Mouse (Mus musculus) left cerebral cortex, postnatal 36 days (tissue): ENCODE results near the gene Zfp119b. TPM values are rescaled to one million over a fixed set of nuclear protein-coding genes. Genes with fewer than 3 reads are reported as not detected.

Source experiments
- DNase-seq, 2 experiments: peaks; one replicate each; pipeline ENCODE4 v3.0.0; 2021 to 2022; ENCODE audit warnings: low spot score in 2 of 2, mixed read lengths in 1 of 2
- intact Hi-C: fragments of 180-260 bp; cut with DNase I; formaldehyde crosslinking; loops from one replicate; pipeline ENCODE4 v1.15.1; 2025
- total RNA-seq, 2 experiments: library from RNA; stranded (reverse); gene quantifications; 2 replicates each; pipeline ENCODE4 v1.2.3; 2021

Zfp119b gene
- total RNA-seq, 2 experiments from 2014 or later: 3.5 to 3.8 TPM

DNA sequence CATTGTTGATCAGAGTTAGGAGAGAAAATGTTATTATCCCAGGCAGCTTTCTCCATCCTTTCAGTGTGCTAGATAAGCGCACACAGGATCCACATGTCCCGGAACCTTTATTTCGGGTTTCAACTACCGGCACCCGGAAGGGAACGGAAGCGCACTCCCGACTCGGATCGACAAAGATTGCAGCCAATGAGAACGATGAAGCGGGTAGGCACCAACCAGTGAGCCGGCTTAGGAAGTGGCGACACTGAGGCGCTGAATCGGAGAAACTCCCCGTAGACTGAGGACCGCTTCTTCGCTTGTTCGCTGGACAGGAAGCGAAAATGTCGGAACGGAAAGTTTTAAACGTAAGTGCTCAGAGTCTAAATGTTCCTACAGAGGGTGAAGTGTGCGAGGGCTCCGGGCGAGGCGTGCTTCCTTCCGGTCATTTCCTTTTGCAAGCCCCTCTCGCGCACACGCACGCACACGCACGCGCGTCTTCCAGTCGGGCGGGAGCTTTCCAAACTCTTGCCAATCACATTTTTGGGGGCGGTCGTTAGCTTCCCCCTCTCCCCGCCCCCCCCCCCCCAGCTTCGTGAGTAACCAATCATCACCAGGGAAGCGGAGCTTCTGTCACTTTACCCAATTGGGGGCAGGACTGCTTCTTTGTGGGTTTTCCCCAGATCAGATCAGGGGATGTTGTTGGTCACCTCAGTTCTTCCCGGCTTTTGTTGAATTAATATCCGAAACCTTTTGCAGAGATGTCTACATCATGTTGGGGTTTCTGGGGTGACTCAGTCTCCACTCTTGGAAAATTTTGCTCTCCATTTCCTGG is 9.8 kb upstream of the Zfp119b start, which contains the start of gene Yju2:
Yju2 (plus strand) TSS at position 182 of the 811 bp plus-strand sequence.
- DNase-seq: peak; percentile 95 to 97
- intact Hi-C loops: loop anchor here (2.0 kb wide), 2 partner anchors 50 to 66 kb away; partner anchors contain the start of gene Zfp959

DNA sequence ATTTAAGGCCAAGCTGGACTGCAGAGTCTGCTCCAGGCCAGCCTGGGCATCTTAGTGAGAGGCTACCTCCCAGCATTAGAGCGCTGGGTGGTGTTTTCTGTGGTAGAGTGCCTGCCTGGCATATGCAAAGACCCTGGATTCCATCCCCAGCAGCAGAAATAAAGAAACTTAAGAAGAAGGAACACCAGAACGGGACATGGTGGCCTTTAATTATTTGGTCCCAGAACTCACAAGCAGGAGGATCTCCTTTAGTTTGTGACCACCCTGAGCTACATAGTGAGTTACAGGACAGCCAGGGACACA is 9.2 kb upstream of the Zfp119b start:
- intact Hi-C loops: loop anchor here (2.0 kb wide), 2 partner anchors 50 to 66 kb away; partner anchors contain the start of gene Zfp959
- no peak for DNase-seq

DNA sequence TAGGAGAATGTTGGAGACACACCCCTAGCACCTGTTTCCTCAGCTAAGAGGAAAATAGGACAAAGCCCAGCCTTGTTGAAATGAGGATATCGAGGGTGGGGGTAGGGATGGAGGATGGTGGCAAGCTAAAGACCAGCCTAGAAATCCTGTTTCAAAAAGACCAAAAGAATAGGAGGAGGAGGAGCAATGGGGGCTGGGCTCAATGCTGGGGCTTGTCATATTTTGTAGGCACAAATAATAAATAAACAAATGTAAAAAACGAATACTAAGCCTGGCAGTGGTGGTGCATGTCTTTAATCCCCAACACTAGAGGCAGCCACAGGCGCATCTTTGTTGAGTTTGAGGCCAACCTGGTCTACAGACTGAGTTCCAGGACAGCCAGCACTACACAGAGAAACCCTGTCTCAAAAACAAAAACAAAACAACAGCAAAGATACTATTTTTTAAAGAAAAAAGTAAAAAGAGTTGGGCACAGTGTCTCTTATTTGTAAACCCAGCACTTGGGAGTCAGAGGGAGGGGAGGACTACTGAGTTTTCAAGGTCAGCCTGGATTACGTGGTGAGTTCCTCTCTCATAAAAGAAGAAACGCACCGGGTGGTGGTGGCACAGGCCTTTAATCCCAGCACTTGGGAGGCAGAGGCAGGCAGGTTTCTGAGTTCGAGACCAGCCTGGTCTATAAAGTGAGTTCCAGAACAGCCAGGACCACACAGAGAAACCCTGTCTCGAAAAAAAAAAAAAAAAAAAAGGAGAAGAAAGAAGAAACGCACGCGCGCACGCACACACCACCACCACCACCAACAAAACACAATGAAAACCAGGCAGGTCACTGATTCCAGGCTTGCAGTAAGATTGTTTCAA is 8.7 kb upstream of the Zfp119b start:
- no peak for DNase-seq
- intact Hi-C loops: loop anchor here (2.0 kb wide), 2 partner anchors 51 to 65 kb away; partner anchors contain the start of gene Zfp959

DNA sequence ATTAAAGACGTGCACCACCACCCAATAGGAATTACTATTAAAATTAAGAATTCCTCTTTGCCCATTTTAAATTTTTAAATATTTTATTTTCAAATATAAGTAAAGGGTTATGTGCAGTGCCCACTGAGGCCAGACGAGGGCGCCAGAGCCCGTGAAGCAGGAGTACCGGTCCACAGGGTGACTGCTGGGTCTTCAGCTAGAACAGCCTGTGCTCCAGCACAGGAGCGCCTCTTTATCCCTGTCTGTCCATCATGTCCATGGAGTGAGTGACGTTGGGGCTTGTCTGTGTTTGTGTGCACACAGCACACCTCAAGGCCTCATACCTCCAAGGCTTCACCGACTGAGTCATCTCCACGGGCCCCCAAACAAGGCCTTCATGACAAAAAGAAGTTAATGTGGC is 7.9 kb upstream of the Zfp119b start:
- peak in 1 of 2 experiments; percentile 56 for DNase-seq
- intact Hi-C loops: no loop called here

DNA sequence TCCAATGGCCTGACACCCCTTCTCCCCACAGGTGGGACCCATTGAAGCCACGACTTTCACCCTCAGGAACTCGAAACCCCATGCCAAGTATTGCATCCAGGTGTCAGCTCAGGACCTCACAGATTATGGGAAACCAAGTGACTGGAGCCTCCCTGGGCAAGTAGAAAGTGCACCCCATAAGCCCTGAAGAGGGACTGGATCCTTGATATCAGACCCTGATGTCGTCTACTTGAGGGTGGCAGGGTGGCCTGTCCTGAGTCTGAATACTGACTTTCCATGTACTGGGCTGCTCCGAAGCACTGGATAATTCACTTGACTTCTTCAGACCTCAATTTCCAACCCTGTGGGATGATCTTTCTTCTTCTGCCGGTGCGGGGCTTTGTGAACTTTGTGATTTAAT is 7.3 kb upstream of the Zfp119b start:
- intact Hi-C loops: no loop called here

DNA sequence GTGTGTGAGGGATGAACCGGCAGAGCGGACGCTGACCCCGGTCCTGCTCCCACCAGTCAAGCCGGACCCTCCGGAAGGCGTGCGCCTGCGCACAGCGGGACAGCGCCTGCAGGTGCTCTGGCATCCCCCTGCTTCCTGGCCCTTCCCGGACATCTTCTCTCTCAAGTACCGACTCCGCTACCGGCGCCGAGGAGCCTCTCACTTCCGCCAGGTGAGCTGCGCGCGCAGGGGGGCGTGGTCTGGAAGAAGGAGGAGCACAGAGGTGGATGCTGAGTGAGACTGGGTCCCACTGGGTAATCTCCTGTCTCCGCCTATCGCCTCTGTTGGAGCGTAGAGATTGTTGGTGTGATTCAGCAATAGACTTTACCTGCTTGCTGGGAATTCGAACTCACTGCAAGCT is 6.8 kb upstream of the Zfp119b start:
- intact Hi-C loops: no loop called here
- DNase-seq: peak; percentile 79 to 87

More for the DNA sequence above, 7.3 kb upstream of the Zfp119b start:
- DNase-seq: no peak

DNA sequence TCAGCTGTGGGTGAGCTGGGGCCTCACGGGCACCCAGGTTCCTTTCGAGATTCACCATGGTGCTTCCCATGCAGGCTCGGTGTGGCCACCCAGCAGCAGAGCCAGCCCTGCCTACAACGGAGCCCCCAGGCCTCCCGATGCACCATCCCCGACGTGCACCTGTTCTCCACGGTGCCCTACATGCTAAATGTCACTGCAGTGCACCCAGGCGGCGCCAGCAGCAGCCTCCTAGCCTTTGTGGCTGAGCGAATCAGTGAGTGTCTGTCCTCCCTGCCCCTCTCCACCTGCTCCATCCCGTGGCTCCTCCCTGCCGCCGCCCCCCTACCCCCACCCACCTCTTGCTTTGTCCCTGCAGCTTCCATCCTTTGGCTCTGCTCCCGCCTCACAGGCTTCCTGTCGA is 4.9 kb upstream of the Zfp119b start:
- no peak for DNase-seq
- intact Hi-C loops: no loop called here

DNA sequence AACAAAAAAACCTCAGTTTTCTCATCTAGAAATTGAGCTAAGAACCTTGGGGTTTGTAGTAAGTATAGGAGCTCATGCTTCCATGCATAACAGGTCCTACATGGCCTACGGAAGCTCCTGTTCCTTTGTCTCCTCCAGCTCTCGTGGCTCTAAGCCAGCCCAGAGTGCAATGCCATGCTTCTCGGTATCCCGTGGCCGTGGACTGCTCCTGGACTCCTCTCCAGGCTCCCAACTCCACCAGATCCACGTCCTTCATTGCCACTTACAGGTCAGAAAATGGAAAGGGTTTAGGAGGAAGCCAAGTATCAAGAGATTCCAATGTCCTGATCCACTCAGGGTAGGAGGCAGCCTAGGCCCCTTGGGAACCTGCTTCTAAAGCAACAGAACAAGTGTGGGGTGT is 4.5 kb upstream of the Zfp119b start:
- intact Hi-C loops: no loop called here
- no peak for DNase-seq

DNA sequence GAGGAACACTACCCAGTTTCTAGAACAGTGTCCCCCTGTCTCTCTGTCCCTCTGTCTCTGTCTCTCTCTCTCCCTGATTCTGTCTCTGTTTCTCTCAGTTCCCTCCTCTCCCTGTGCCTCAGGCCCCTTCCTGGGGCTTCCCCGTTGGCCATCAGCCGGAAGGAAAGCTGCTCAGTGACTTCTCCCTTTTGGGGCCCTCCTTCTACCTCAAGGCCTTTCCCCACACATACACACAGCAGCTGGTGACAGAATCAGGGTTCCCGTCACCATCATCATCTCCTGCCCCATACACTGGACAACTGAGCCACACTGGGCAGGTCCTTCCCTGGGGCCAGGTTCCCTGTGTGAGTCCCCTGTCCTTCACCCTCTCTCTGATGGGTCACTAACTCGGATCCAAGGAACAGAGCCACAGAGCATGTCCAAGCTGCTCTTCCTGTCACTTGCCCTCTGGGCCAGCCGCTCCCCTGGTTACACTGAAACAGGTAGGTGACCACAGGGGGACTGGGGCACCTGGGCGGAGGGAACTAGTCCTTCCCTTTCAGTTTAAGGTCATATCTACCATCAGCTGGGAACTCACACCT is 3.2 kb upstream of the Zfp119b start, which contains the start of gene Ebi3:
Ebi3 (plus strand) TSS at position 194 of the 581 bp plus-strand sequence.
- intact Hi-C loops: no loop called here
- peak in 1 of 2 experiments; percentile 2 for DNase-seq

DNA sequence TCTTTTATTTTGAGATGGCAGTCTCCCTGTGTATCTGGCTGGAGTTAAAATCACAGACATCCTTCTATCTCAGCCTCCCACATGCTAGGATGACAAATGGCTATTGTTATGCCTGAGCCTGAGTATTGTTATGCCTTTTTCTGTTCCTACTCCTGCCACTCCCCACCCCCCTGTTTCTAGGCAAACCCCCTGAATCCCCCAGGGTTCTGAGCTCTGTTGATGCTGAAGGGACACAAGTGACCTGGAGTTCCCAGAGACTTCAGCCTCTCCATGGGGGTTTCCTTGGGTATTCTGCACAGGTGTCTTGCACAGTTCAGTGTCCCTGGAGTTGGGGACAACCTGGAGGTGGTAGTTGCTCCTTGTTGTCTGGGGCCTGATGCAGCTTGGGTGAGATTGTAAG is 2.7 kb upstream of the Zfp119b start:
- DNase-seq: no peak
- intact Hi-C loops: no loop called here

DNA sequence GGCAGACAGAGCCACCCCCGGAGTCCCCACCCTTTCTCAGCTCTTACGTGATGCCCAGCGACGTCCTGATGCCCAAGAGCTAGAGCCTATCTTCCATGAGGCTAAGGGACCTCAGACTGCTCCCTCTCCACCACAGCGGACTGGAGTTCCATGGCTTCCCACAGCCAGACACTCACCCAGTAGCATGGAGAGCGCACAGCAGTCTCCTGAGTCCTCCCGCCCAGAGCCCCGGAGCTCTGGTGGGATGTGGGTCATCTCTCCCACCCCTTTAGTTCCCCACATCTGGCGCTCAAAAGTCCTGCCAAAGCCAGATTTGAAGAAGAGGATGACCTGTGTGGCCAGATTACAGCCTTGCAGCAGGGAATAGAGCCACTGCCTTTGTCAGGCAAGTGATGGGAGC is 1.3 kb upstream of the Zfp119b start:
- intact Hi-C loops: no loop called here
- DNase-seq: no peak

DNA sequence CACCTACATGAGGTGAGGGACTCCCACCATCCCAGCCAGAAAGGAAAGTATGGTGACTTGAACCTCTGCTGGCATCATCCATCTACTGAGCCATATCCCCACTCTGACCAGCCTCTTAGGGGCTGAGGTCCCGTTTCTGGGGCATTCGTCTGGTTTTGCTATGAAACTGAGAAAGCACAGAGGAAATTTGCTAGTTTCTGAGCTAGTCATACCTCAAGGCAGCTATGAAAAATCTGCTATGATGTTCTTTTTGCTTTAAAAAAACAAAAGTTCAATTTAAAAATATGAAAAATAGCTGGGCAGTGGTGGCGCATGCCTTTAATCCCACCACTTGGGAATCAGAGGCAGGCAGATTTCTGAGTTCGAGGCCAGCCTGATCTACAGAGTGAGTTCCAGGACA is 653 bp downstream of the Zfp119b start:
- no peak for DNase-seq
- intact Hi-C loops: loop anchor here (5.0 kb wide), 1 partner anchor 61 kb away; no protein-coding TSS in a partner anchor

DNA sequence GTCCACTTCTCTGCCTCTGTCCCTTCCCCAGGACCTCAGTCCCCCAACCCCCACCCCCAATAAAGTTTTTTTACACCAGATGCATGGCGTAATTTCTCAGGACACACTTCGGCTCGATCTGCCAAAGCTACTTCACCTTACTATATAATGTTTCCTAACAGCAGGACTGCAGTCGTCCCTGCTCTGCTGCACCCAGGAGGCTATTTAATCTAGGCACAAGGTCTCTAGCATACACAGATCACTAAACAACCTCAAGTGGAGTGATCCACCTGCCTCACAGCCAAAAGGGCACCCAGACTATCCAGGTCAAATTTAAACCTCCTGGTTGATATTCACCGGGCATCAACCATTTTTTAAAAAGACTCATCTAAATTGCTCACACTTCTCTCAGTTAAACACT is 3.6 kb downstream of the Zfp119b start:
- intact Hi-C loops: loop anchor here (5.0 kb wide), 1 partner anchor 58 kb away; no protein-coding TSS in a partner anchor
- no peak for DNase-seq

DNA sequence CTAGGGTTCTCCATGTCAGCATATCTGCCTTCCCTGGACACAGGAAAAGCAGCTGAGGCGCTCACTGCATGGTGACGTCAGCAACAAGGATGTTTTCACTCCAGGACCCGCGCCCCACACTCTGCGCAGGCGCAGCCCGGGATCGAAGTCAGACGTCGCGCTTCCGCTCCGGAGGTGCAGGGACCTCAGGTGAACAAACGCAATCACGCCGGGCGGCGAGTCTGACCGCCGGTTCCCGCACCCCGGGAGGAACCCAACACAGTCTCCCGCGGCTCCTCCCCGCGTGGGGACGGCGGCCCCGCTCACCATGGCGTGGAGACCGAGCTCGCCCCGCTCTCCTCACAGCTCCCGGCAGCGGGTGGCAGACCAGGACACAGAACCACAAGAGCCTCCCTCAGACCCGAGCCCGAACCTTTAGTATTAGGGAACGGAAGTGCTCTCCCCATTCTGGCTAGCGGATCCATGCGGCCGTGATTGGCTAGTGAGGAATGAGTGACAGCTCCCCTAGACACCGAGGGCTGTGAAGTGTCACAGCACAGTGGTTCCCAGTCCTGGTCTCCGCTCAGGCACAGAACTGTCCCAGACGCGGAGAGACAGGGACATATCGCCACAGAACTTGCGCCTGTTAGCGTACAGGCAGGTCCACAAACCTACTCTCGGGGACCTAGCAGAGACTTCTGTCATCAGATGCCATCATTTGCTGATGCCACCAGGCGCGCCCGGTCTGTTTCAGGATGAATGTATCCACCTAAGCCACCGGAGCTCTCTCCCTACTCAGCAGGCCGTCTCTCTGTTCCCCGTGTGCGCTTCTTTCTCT is 4.2 kb downstream of the Zfp119b start:
- intact Hi-C loops: loop anchor here (5.0 kb wide), 2 partner anchors 43 to 58 kb away; no protein-coding TSS in a partner anchor
- peak; percentile 95 for DNase-seq

DNA sequence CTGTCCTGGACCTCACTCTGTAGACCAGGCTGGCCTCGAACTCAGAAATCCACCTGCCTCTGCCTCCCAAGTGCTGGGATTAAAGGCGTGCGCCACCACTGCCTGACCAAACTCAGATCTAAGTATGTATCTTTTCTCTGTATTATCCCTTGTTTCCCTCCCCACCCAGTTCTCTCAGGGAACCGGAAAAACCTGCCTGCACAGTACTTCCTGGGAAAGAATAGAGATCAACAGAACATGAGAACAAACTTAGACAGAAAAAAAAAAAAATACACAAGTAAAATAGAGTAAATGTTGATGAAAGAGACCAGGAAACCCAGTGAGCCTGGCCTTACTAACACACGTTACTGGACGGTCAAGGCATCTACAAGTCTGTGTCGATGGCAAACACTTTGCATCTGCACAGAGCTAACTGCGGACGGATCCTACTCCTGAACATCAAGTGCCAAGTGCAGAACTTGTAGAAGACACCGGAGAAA is 4.9 kb downstream of the Zfp119b start:
- peak in 1 of 2 experiments; percentile 3 for DNase-seq
- intact Hi-C loops: loop anchor here (5.0 kb wide), 1 partner anchor 42 kb away; no protein-coding TSS in a partner anchor

DNA sequence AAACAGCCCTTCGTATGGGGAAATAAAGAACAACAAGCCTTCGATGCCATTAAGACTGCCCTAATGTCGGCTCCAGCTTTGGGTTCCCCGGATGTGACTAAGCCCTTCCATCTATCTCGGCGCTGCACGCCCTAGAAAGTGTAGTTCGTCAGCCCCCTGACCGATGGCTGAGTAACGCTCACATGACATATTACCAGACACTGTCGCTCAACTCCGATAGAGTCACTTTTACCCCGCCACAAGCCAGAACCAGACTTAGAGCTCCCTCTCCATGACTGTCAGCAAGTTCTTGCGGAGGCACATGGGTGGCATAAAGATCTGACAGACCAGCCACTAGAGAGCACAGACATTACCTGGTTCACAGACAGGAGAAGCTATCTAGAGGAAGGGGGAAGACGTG is 16.1 kb downstream of the Zfp119b start:
- intact Hi-C loops: no loop called here
- DNase-seq: no peak

DNA sequence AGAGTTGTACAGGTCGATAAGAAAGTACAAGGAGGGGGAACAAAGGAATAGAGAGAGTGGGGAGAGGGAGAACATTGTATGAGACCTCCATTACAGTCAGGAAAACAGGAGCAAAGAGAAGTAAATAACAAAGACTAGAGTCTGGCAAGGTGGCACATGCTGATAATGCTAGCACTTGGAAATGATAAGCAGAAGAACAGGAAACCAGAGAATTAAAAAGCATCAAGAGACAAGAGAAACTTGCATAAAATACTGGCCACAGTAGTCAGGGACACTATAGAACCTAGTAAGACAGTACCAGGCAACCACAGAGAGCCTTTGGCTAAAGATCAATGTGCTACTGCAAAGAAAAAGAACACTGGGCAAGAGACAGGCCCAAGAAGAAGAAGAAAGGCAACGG is 16.7 kb downstream of the Zfp119b start:
- DNase-seq: no peak
- intact Hi-C loops: no loop called here

DNA sequence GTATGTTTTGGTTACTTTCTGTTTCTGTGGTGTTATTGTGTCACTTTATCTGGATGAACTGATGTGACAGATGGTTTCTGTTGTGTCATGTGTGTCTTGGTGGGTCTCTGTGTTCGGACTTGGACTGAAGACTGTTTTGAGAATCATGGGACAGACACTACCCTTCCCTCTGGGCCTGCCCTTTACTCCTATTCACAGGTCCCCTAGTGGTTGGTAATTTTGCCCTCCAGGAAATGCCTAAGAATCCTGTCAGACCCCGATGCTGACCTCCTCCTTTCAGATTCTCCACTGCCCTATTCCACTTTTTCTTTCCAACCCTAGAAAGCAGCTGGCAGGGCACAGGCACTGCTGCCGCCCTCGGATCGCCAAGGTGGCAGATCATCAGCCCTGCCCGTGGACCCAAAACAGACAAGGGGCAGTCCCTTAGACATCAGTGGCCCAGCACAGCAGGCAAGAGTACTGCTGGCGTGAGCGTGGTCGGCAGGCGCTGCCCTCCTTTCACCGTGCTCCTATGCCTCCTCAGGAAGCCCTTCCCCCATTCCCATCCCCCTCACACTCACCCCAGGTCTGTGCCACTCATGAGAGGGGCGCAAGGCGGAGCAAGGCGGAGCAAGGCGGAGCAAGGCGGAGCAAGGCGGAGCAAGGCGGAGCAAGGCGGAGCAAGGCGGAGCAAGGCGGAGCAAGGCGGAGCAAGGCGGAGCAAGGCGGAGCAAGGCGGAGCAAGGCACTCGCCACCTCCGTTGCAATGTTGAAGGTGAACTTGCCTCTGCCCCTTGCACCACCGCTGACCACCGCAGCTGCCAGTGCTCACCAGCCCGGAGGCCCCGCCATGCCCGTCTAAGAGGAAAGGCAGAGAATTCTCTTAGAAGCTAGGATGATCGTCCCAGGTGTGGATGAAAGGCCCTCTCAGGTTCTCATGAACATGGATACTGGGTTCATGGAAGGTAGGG is 17.5 kb downstream of the Zfp119b start:
- intact Hi-C loops: no loop called here
- DNase-seq: peak; percentile 60 to 72
